Mouse (Mus musculus): Measurements from ENCODE around the gene Btc. TPM values are rescaled to one million over a fixed set of nuclear protein-coding genes. Genes with fewer than 3 reads are reported as not detected.

Btc gene
- polyA plus RNA-seq, 1 experiment = not detected

DNA sequence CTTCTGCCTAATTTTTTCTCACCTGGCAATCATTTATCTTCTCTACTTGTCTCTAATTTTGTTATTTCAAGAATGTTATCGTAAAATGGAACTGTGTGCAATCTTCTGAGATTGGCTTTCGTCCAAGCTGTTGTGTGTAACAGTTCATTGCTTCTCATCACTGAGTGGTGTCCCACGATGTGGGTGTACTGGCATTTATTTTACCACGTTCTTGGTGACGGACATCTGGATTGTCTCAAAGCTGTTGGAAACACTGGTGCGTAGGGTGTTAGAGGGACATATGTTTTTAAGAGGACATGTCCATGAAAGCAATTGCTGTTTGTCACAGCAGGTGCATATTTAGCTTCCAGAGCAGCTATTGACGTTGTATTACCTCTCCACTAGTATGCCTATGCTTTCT is 94.2 kb downstream of the Btc start:
- no peaks in the 10 kb centered on the region; the same call in 1 of the 2 replicates for H3K27me3 ChIP-seq (ENCODE audit: control insufficient read depth, insufficient read depth, low read length, poor library complexity, severe bottlenecking)
- H3K4me1 ChIP-seq (ENCODE audit: control insufficient read depth, insufficient read depth, low read length) = no peaks in the 10 kb centered on the region
- H3K4me3 ChIP-seq (ENCODE audit: low read depth, low read length) = no peak overlapping the region
- no peaks in the 10 kb centered on the region for H3K9me3 ChIP-seq (replicated peaks; ENCODE audit: control insufficient read depth, insufficient read depth, low read length, poor library complexity, severe bottlenecking)
- no peak for TF ChIP-seq EP300 (IDR thresholded peaks at IDR 0.05; ENCODE audit: insufficient read depth, low read depth, low read length)
- TF ChIP-seq CTCF (IDR thresholded peaks at IDR 0.05; ENCODE audit: low read depth, low read length) = no peak
- no peak for TF ChIP-seq POLR2A (IDR thresholded peaks at IDR 0.05; ENCODE audit: insufficient read depth, low read length)
- no peak overlapping the region for H3K9ac ChIP-seq (ENCODE audit: low read depth, poor library complexity, severe bottlenecking)
- H3K36me3 ChIP-seq (ENCODE audit: control insufficient read depth, insufficient read depth, low read length, poor library complexity, severe bottlenecking) = no peaks in the 10 kb centered on the region
- H3K27ac ChIP-seq (ENCODE audit: insufficient read depth, low read length) = no peak overlapping the region

DNA sequence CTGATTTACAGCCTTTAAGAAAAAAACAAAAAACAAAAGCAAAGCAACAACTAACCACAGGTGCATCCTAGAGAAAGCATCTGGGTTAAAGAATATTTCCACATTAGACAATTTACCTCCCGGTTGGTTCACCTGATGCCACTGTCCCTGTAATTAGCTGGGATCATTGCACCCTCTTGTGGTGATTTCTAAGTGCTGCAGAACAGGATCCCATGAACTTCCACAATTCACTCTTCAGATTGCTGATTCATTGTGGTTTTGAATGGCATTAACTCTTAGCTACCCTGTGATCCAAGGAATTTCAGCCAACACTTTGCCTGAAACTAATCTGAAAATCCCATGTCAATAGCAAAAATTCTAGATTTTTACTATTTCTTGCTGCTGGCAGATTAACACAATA is 94.9 kb downstream of the Btc start:
- no peak for TF ChIP-seq CTCF (IDR thresholded peaks at IDR 0.05; ENCODE audit: low read depth, low read length)
- TF ChIP-seq EP300 (IDR thresholded peaks at IDR 0.05; ENCODE audit: insufficient read depth, low read depth, low read length) = no peak
- TF ChIP-seq POLR2A (IDR thresholded peaks at IDR 0.05; ENCODE audit: insufficient read depth, low read length) = no peak
- no peak overlapping the region for H3K9ac ChIP-seq (ENCODE audit: low read depth, poor library complexity, severe bottlenecking)

More for the DNA sequence above, 94.9 kb downstream of the Btc start:
- Histone ChIP-seq H3K4me1 (ENCODE audit: control insufficient read depth, insufficient read depth, low read length) (no peaks in the 10 kb centered on the region), H3K36me3 (ENCODE audit: control insufficient read depth, insufficient read depth, low read length, poor library complexity, severe bottlenecking) (no peaks in the 10 kb centered on the region), H3K27ac (ENCODE audit: insufficient read depth, low read length) (no peak overlapping the region), H3K27me3 (ENCODE audit: control insufficient read depth, insufficient read depth, low read length, poor library complexity, severe bottlenecking) (no peaks in the 10 kb centered on the region; the same call in 1 of the 2 replicates), H3K4me3 (ENCODE audit: low read depth, low read length) (no peak overlapping the region), H3K9me3 (replicated peaks; ENCODE audit: control insufficient read depth, insufficient read depth, low read length, poor library complexity, severe bottlenecking) (no peaks in the 10 kb centered on the region)

Other genes with a start within 250 kb of the Btc start
- gene Parm1, start 114.6 kb upstream of the Btc start, polyA plus RNA-seq (2011; ENCODE audit: insufficient read depth, insufficient read length, low read depth, missing spikeins) = 9.8 and 11.3 TPM in 2 replicates

All from ES-Bruce4 (cell line).